Mouse (Mus musculus) small intestine, adult 2 months (tissue): ENCODE results near the gene Tysnd1. TPM values are rescaled to one million over a fixed set of nuclear protein-coding genes. Genes with fewer than 3 reads are reported as not detected.

Source experiments
- H3K27ac ChIP-seq: fragments of 200-500 bp; 2 replicates; pipeline ENCODE4 v1.5.1; 2012; ENCODE audit warnings: low read depth, low read length, control low read depth, inconsistent platforms; ENCODE audit not compliant: insufficient read depth
- H3K27me3 ChIP-seq: fragments of 200-500 bp; 2 replicates; pipeline ENCODE4 v1.6.1; 2012; ENCODE audit warnings: mild to moderate bottlenecking, moderate library complexity, low read length, inconsistent platforms; ENCODE audit not compliant: control insufficient read depth, insufficient read depth
- H3K36me3 ChIP-seq: fragments of 200-500 bp; 2 replicates; pipeline ENCODE4 v1.6.1; 2012; ENCODE audit warnings: mild to moderate bottlenecking, low read length, control low read depth, inconsistent platforms; ENCODE audit not compliant: control insufficient read depth, insufficient read depth
- H3K4me1 ChIP-seq: fragments of 200-500 bp; 2 replicates; pipeline ENCODE4 v1.6.1; 2012; ENCODE audit warnings: low read length, inconsistent platforms, mixed read lengths; ENCODE audit not compliant: control insufficient read depth, insufficient read depth, insufficient read length
- H3K4me3 ChIP-seq: fragments of 200-500 bp; 2 replicates; pipeline ENCODE4 v1.5.1; 2012; ENCODE audit warnings: low read depth, mild to moderate bottlenecking, control low read depth, inconsistent platforms, low read length, moderate library complexity
- CTCF ChIP-seq: fragments of 200-500 bp; IDR thresholded peaks from 2 replicates; pipeline ENCODE4 v1.5.1; 2012; ENCODE audit warnings: low read depth, mild to moderate bottlenecking, control low read depth, inconsistent platforms, low read length, moderate library complexity, mixed read lengths; ENCODE audit not compliant: insufficient replicate concordance, insufficient read length; ENCODE audit errors: extremely low read depth
- POLR2A ChIP-seq: fragments of 200-500 bp; IDR thresholded peaks from 2 replicates; pipeline ENCODE4 v1.6.1; 2012; ENCODE audit warnings: low read depth, mild to moderate bottlenecking, control low read depth, inconsistent platforms, low read length, moderate library complexity
- WGBS: fragments of 180-500 bp; shearing (Covaris S2); methylation state at CpG from one replicate; pipeline ENCODE4 v1.1.7; 2018; 5-methylcytosine and 5-hydroxymethylcytosine counted together
- polyA plus RNA-seq: library from polyadenylated mRNA; depleted of rRNA; stranded (reverse); fragments of >200 nt; gene quantifications from 2 replicates; pipeline ENCODE4 v1.2.3, GENCODE M21; 2012

The Tysnd1 gene
- polyA plus RNA-seq, 1 experiment = 110 TPM

DNA sequence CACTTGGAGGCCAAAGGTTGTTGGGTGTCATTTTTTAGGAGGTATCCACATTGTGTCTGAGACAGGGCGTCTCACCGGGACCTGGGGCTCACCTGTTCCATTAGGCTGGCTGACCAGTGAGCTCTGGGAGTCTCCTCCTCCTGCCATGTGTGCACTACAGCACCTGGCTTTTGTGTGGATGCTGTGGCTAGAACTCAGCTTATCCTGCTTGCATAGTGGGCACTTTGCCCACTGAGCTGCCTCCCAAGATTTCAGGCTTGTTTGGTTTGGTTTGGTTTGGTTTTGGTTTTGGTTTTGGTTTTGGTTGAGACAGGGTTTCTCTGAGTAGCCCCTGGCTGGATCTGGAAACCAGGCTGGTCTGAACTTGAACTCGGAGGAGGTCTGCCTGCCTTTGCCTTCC lies 26.9 kb downstream of the Tysnd1 start:
- Histone ChIP-seq H3K27ac (no peak overlapping the region), H3K4me3 (peak overlapping the region; percentile 41; the same call in 1 of the 2 replicates), H3K4me1 (peaks cover 5% of the 10 kb centered on the region), H3K36me3 (peaks cover 2% of the 10 kb centered on the region; the same call in 1 of the 2 replicates), H3K27me3 (no peaks in the 10 kb centered on the region)
- TF ChIP-seq POLR2A = no peak
- no peak for TF ChIP-seq CTCF
- WGBS = 32% methylated on average over 3 of the region's 3 CpGs

DNA sequence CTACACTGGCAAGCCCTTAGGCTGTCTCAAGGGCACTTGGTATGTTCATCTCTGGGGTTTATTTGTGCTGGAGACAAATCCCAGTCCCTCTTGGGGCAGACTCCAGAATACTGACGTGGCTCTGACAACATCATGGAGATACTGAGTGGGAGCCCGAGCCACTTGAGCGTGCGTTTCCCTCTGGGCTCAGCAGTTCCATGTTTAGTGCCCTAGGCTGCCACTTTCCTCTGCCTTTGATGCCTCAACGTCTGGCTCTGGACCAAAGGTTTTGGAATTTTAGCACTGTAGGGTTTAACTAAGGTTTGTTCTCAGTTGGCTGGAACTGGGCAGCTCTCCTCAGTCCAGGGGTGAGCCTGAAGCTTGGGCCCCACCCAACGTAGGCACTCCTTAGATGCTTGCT lies 28.0 kb downstream of the Tysnd1 start:
- 79% methylated on average over 6 of the region's 6 CpGs for WGBS
- Histone ChIP-seq H3K4me1 (peaks cover 5% of the 10 kb centered on the region), H3K27ac (no peak overlapping the region), H3K4me3 (no peak overlapping the region), H3K27me3 (no peaks in the 10 kb centered on the region), H3K36me3 (peaks cover 5% of the 10 kb centered on the region; the same call in 1 of the 2 replicates)
- TF ChIP-seq CTCF (no peak), POLR2A (no peak)

DNA sequence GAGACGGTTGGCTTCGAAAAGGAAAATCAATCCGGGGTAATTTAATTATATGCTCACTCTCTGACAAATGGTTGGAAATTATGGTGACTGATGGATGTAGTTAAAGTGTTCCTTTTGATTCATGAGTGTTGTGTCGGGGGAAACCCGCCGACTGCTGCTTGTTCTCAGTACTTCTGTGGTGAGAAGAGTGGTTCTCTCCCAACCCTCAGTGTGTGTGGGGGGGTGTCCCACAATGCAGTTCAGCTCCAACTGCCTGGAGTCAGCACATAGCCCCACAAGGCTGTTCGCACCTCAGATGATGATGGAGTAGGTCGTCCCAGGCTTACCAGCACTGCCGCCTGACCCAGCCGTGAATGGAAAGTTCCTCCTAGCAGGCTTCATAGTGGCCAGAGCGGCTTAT lies 33.9 kb downstream of the Tysnd1 start:
- TF ChIP-seq CTCF = no peak
- TF ChIP-seq POLR2A = no peak
- 79% methylated on average over 11 of the region's 11 CpGs for WGBS

DNA sequence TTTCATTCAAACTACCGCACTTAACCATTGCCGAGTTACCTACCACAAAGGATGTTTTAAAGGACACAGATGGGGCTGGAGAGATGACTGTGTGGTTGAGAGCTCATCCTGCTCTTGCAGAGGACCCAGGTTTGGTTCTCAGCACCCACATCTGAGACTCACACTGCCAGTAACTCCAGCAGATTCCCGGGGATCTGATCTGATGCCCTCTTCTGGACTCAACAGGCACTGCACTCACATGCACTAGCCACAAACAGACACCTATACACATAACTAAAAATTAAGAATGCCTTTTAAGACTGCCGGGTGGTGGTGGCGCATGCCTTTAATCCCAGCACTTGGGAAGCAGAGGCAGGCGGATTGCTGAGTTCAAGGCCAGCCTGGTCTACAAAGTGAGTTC lies 34.9 kb downstream of the Tysnd1 start:
- H3K4me3 ChIP-seq = no peak overlapping the region
- no peak overlapping the region for H3K27ac ChIP-seq
- H3K36me3 ChIP-seq = peaks cover 8% of the 10 kb centered on the region
- 96% methylated on average over 6 of the region's 6 CpGs for WGBS
- peaks cover 3% of the 10 kb centered on the region; the same call in 1 of the 2 replicates for H3K4me1 ChIP-seq
- TF ChIP-seq POLR2A (no peak), CTCF (no peak)
- H3K27me3 ChIP-seq = no peaks in the 10 kb centered on the region

More for the DNA sequence above, 33.9 kb downstream of the Tysnd1 start:
- Histone ChIP-seq H3K4me3 (no peak overlapping the region), H3K4me1 (peaks cover 2% of the 10 kb centered on the region; the same call in 1 of the 2 replicates), H3K27me3 (no peaks in the 10 kb centered on the region), H3K36me3 (peaks cover 8% of the 10 kb centered on the region), H3K27ac (no peak overlapping the region)

DNA sequence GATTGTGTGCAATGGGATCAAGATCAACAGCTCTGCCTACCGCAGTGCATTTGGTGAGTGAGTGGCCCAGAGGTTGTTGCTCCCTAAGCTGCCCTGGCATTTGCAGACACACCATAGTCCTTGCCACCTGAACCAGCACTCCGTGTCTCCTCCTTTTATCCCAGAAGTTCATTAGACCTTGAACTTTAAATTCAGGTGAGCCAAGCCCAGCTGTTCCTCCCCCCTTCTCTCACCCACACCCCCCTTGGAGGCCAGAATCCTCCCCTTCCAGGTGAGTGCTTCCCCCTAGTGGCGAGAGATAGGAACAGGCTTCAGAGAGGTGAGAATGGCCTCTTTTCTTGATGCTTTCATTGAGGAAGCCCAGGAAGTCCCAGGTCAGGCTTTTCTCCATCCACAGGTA lies 39.1 kb downstream of the Tysnd1 start:
- Histone ChIP-seq H3K36me3 (peaks cover 3% of the 10 kb centered on the region), H3K4me1 (peaks cover 3% of the 10 kb centered on the region; the same call in 1 of the 2 replicates), H3K4me3 (no peak overlapping the region), H3K27me3 (no peaks in the 10 kb centered on the region), H3K27ac (no peak overlapping the region)
- TF ChIP-seq POLR2A (no peak), CTCF (peak; percentile 98; the same call in 1 of the 2 replicates)
- WGBS = 18% methylated on average over 3 of the region's 3 CpGs

DNA sequence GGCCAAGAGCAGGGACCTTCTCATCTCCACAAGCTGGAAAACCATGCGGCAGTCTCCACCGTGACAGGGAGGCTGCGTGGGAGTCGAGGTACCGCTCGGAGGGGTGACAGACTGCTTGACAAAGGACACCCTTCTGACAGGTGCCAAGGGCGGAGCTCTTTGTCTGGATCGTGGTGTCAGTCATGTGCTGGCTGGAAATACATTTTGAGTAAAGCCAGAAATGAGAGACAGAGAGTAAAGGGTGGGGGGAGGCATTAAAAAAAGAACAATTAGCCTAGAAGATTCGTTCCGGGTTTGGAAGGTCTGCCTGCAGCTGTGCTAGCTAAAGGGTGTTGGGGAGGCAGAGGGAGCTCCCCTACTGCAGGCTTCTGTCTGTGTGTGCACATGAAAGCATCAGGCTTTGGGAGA lies 41.4 kb downstream of the Tysnd1 start:
- TF ChIP-seq POLR2A (no peak), CTCF (no peak)
- 75% methylated on average over 10 of the region's 10 CpGs for WGBS
- Histone ChIP-seq H3K27me3 (no peaks in the 10 kb centered on the region), H3K4me1 (peaks cover 3% of the 10 kb centered on the region; the same call in 1 of the 2 replicates), H3K27ac (no peak overlapping the region), H3K36me3 (no peaks in the 10 kb centered on the region; the same call in 1 of the 2 replicates), H3K4me3 (no peak overlapping the region)

DNA sequence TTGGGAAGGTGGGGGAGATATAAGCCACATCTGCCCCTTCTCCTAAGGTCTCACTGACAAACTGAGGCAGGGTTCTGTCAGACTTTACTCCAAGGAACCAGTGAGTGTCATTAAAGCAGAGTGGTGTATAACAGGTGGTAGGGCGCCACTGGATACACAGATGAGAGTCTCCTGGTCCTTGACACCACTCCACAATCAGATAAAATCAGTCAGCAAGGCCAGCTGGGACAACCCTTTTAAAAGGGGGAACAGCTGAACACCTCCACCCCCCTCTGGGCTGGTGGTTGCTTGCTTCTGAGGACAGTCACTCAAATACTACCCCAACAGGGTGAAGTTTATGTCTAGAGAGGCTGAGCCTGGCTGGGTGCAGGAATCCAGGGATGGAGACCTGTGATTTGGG lies 42.2 kb downstream of the Tysnd1 start:
- no peak for TF ChIP-seq POLR2A
- no peak for TF ChIP-seq CTCF
- no peak overlapping the region for H3K27ac ChIP-seq
- H3K4me3 ChIP-seq = no peak overlapping the region
- 81% methylated on average over 1 of the region's 1 CpGs for WGBS
- no peaks in the 10 kb centered on the region for H3K27me3 ChIP-seq
- peaks cover 3% of the 10 kb centered on the region; the same call in 1 of the 2 replicates for H3K4me1 ChIP-seq
- no peaks in the 10 kb centered on the region; the same call in 1 of the 2 replicates for H3K36me3 ChIP-seq

DNA sequence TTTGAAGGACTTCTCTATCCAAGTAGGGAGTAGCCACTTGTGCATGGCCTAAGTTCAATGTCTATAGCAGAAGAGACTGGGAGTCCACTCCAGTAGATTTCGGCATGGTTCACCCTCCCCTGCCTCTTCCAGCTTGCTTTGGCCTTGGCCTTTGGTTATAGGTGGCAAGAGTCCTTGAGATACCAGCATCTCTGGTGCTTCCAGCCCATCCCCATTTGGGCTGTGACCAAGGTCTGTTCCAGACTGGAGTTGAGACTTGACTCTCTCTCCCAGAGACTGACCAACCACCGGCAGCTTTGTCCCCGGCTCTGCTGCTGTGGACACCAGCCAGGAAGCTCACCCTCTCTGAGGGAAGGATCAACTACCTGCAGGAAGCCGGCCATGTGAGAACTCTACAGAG lies 42.8 kb downstream of the Tysnd1 start:
- no peaks in the 10 kb centered on the region for H3K27me3 ChIP-seq
- WGBS = 85% methylated on average over 4 of the region's 4 CpGs
- no peaks in the 10 kb centered on the region; the same call in 1 of the 2 replicates for H3K36me3 ChIP-seq
- H3K27ac ChIP-seq = no peak overlapping the region
- H3K4me1 ChIP-seq = peaks cover 3% of the 10 kb centered on the region; the same call in 1 of the 2 replicates
- TF ChIP-seq CTCF = no peak
- no peak for TF ChIP-seq POLR2A
- no peak overlapping the region for H3K4me3 ChIP-seq
